Mouse (Mus musculus) small intestine, adult 2 months (tissue): ENCODE data around the gene Coro1c.

ENCODE experiments used
- CTCF ChIP-seq: fragments of 200-500 bp; IDR thresholded peaks from 2 replicates; pipeline ENCODE4 v1.5.1; 2012; ENCODE audit warnings: low read depth, mild to moderate bottlenecking, control low read depth, inconsistent platforms, low read length, moderate library complexity, mixed read lengths; ENCODE audit not compliant: insufficient replicate concordance, insufficient read length; ENCODE audit errors: extremely low read depth
- POLR2A ChIP-seq: fragments of 200-500 bp; IDR thresholded peaks from 2 replicates; pipeline ENCODE4 v1.6.1; 2012; ENCODE audit warnings: low read depth, mild to moderate bottlenecking, control low read depth, inconsistent platforms, low read length, moderate library complexity

- TF ChIP-seq POLR2A = no peak
- TF ChIP-seq CTCF = no peak
These were observed 108.3 kb downstream of the Coro1c start, which contains the start of gene Tmem119 for GRCm38 (mm10) chr5:113800280-113800679.
